7 mouse cellular contexts compared by ENCODE assay signal in the genomic region with DNA sequence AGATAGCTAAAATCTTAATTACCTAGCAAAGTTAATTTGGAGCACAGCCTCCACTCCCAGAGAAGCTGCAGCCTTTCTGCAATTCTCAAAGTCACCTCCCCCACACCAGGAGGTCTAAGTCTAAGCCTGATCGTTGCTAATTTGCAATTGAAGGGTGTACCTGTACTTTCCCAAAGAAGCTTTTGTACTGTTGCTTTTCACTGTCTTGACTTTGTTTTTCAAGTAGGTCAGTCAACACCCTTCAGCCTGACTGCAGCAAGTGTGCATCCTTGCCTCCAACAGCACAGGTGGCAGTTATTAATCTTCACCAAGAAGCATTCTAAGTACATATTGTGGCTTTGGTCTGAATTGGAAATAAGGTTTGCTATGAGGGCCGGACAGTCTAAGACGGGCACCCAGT.
A peak's percentile ranks its signal among the peaks of the same experiment; 100 is the strongest.
DNase-seq lines count a peak whose midpoint lies in the region; TF ChIP-seq lines count a peak whose summit lies in the region.
"Not testable (repeated sequence)": the region's sequence is repeated elsewhere in the genome, so short reads cannot be mapped to it uniquely, and the experiment has no call there.

No protein-coding gene starts in this region.

- in situ Hi-C loops in ES-E14 (cut with MboI; ENCODE audit: low sequenced_read_pairs in 2 of 2, unreplicated experiment in 2 of 2) = not testable (repeated sequence)

- H3K36me3 ChIP-seq in ES-Bruce4 (ENCODE audit: control insufficient read depth, insufficient read depth, low read length, poor library complexity, severe bottlenecking); ES-E14 (ENCODE audit: control insufficient read depth, insufficient read depth, low read length, poor library complexity, severe bottlenecking); kidney, adult 2 months (ENCODE audit: control insufficient read depth, insufficient read depth, low read length): not testable (repeated sequence)

- H3K9ac ChIP-seq in ES-Bruce4 (ENCODE audit: low read depth, poor library complexity, severe bottlenecking); ES-E14 (ENCODE audit: insufficient read depth, low read depth, low read length, poor library complexity, severe bottlenecking): not testable (repeated sequence)

- H3K4me1 ChIP-seq in ES-Bruce4 (ENCODE audit: control insufficient read depth, insufficient read depth, low read length); ES-E14 (ENCODE audit: control insufficient read depth in 2 of 2, insufficient read depth in 2 of 2, low read length in 2 of 2, poor library complexity in 1 of 2); kidney, adult 2 months (ENCODE audit: control insufficient read depth, insufficient read depth, low read length): not testable (repeated sequence)

- TF ChIP-seq EP300 in ES-Bruce4 (IDR thresholded peaks at IDR 0.05; ENCODE audit: insufficient read depth, low read depth, low read length) = peak; percentile 39; the same call in 1 of the 2 replicates

- 59% methylated on average over 3 of the region's 3 CpGs for WGBS in kidney, adult 2 months

- not testable (repeated sequence) for H3K27me3 ChIP-seq in ES-Bruce4 (ENCODE audit: control insufficient read depth, insufficient read depth, low read length, poor library complexity, severe bottlenecking); kidney, adult 2 months (replicated peaks; ENCODE audit: control insufficient read depth, insufficient read depth, low read length)

- DNase-seq in ES-CJ7 (ENCODE audit: low read depth, low spot score) = peak; percentile 85
- peak; percentile 44 for DNase-seq in ES-E14 (ENCODE audit: low read depth, low spot score)
- peak; percentile 91 for DNase-seq in R1 (ENCODE audit: low read depth, low spot score)
- DNase-seq in ZHBTc4 (ENCODE audit: low read depth, low spot score) = peak; percentile 85
- DNase-seq in kidney, adult 2 months = peak; percentile 34
- DNase-seq in kidney, adult 9 months = peak; percentile 62

- H3K4me3 ChIP-seq in ES-Bruce4 (ENCODE audit: low read depth, low read length); ES-E14 (ENCODE audit: insufficient read depth in 1 of 2, low read depth in 1 of 2, low read length in 2 of 2, poor library complexity in 1 of 2, severe bottlenecking in 1 of 2); kidney, adult 2 months (ENCODE audit: insufficient read depth, low read depth, low read length): not testable (repeated sequence)

- peaks cover 33% of the 10 kb centered on the region for H3K9me3 ChIP-seq in ES-Bruce4 (replicated peaks; ENCODE audit: control insufficient read depth, insufficient read depth, low read length, poor library complexity, severe bottlenecking)
- H3K9me3 ChIP-seq in ES-E14 (ENCODE audit: control insufficient read depth, insufficient read depth, low read depth, low read length) = not testable (repeated sequence)

- TF ChIP-seq CTCF in ES-Bruce4 (IDR thresholded peaks at IDR 0.05; ENCODE audit: low read depth, low read length); kidney, adult 2 months (conservative IDR thresholded peaks at IDR 0.05; ENCODE audit: insufficient read depth, insufficient read length, low read depth, low read length): not testable (repeated sequence)

- H3K27ac ChIP-seq in ES-Bruce4 (ENCODE audit: insufficient read depth, low read length) = 0 out of 2 replicates have a peak overlapping the region, but pooled peaks have one; percentile 28
- H3K27ac ChIP-seq in ES-E14 (ENCODE audit: insufficient read depth, low read depth, low read length, poor library complexity, severe bottlenecking) = not testable (repeated sequence)
- peak overlapping the region; percentile 80; the same call in 1 of the 2 replicates for H3K27ac ChIP-seq in kidney, adult 2 months (ENCODE audit: insufficient read depth, low read depth, low read length)

- TF ChIP-seq POLR2A in ES-Bruce4 (IDR thresholded peaks at IDR 0.05; ENCODE audit: insufficient read depth, low read length); kidney, adult 2 months (IDR thresholded peaks at IDR 0.05; ENCODE audit: low read depth, low read length): not testable (repeated sequence)

Comparison
In these comparisons a context has a peak if more than half of its experiments do, and no peak if none do; other contexts are left out.
1. DNase-seq: peak in every context shown above with its lines; median percentile 91 in R1; 85 in ES-CJ7; 85 in ZHBTc4; 62 in kidney, adult 9 months; 44 in ES-E14; 34 in kidney, adult 2 months.